Mouse (Mus musculus): ENCODE data around the gene Ptprr.

Gene Ptprr

GRCm38 (mm10) chr10:116196596-116197415 is 178.8 kb downstream of the Ptprr start:
- peak; percentile 68 for DNase-seq (ENCODE audit: inconsistent ontology term)

GRCm38 (mm10) chr10:116197416-116197939 is 179.5 kb downstream of the Ptprr start:
- DNase-seq (ENCODE audit: inconsistent ontology term), result no peak

- DNase-seq (ENCODE audit: inconsistent ontology term), result peak; percentile 61
These were observed 181.0 kb downstream of the Ptprr start for GRCm38 (mm10) chr10:116199035-116199434.

GRCm38 (mm10) chr10:116201542-116201941 is 183.5 kb downstream of the Ptprr start:
- no peak for DNase-seq (ENCODE audit: inconsistent ontology term)

GRCm38 (mm10) chr10:116205580-116206358 is 187.8 kb downstream of the Ptprr start:
- no peak for DNase-seq (ENCODE audit: inconsistent ontology term)

- DNase-seq (ENCODE audit: inconsistent ontology term), result no peak
These were observed 188.4 kb downstream of the Ptprr start for GRCm38 (mm10) chr10:116206449-116206848.

GRCm38 (mm10) chr10:116207987-116208726 is 190.1 kb downstream of the Ptprr start:
- DNase-seq (ENCODE audit: inconsistent ontology term), result peak; percentile 38

- DNase-seq (ENCODE audit: inconsistent ontology term), result no peak
These were observed 190.7 kb downstream of the Ptprr start for GRCm38 (mm10) chr10:116208727-116209115.

- DNase-seq (ENCODE audit: inconsistent ontology term), result no peak
These were observed 194.1 kb downstream of the Ptprr start for GRCm38 (mm10) chr10:116212127-116212526.

- peak; percentile 14 for DNase-seq (ENCODE audit: inconsistent ontology term)
These were observed 202.5 kb downstream of the Ptprr start for GRCm38 (mm10) chr10:116220336-116221118.

- no peak for DNase-seq (ENCODE audit: inconsistent ontology term)
These were observed 217.3 kb downstream of the Ptprr start for GRCm38 (mm10) chr10:116235299-116235698.

GRCm38 (mm10) chr10:116242200-116242599 is 224.2 kb downstream of the Ptprr start:
- DNase-seq (ENCODE audit: inconsistent ontology term), result no peak

GRCm38 (mm10) chr10:116243373-116243772 is 225.4 kb downstream of the Ptprr start:
- DNase-seq (ENCODE audit: inconsistent ontology term), result no peak

- no peak for DNase-seq (ENCODE audit: inconsistent ontology term)
These were observed 227.6 kb downstream of the Ptprr start for GRCm38 (mm10) chr10:116245632-116246031.

GRCm38 (mm10) chr10:116252668-116253067 is 234.7 kb downstream of the Ptprr start:
- DNase-seq (ENCODE audit: inconsistent ontology term), result no peak

GRCm38 (mm10) chr10:116253972-116254371 is 236.0 kb downstream of the Ptprr start:
- no peak for DNase-seq (ENCODE audit: inconsistent ontology term)

- DNase-seq (ENCODE audit: inconsistent ontology term), result no peak
These were observed 241.3 kb downstream of the Ptprr start for GRCm38 (mm10) chr10:116259298-116259697.

- peak; percentile 35 for DNase-seq (ENCODE audit: inconsistent ontology term)
These were observed 242.8 kb downstream of the Ptprr start for GRCm38 (mm10) chr10:116260658-116261433.

- no peak for DNase-seq (ENCODE audit: inconsistent ontology term)
These were observed 243.5 kb downstream of the Ptprr start for GRCm38 (mm10) chr10:116261559-116261958.

- no peak for DNase-seq (ENCODE audit: inconsistent ontology term)
These were observed 246.5 kb downstream of the Ptprr start for GRCm38 (mm10) chr10:116264521-116264920.

Data from Muller cell, postnatal 12 days (primary cell).